Mouse (Mus musculus) neural tube, embryonic 14.5 days (tissue): ENCODE results near the gene Nkx2-5. TPM values are rescaled to one million over a fixed set of nuclear protein-coding genes. Genes with fewer than 3 reads are reported as not detected.

Experiments
- ATAC-seq: fragments of 200-750 bp; cut with Nextera tagmentation; 2 replicates; pipeline ENCODE4 v1.8.0; 2017; ENCODE audit warnings: low read depth, mild to moderate bottlenecking, moderate TSS enrichment, moderate library complexity
- H3K27ac ChIP-seq: fragments of 300-500 bp; sonication (generic); 2 replicates; pipeline ENCODE4 v1.5.1; 2014; ENCODE audit warnings: low read depth, mild to moderate bottlenecking, control low read depth, low read length, moderate library complexity, mixed read lengths
- H3K27me3 ChIP-seq: fragments of 300-500 bp; sonication (generic); 2 replicates; pipeline ENCODE4 v1.6.1; 2014; ENCODE audit warnings: low read length; ENCODE audit not compliant: control insufficient read depth, insufficient read depth
- H3K36me3 ChIP-seq: fragments of 300-500 bp; sonication (generic); 2 replicates; pipeline ENCODE4 v1.6.1; 2014; ENCODE audit warnings: low read length, mixed read lengths; ENCODE audit not compliant: control insufficient read depth, insufficient read depth
- H3K4me1 ChIP-seq: fragments of 300-500 bp; sonication (generic); 2 replicates; pipeline ENCODE4 v1.6.1; 2014; ENCODE audit warnings: low read length; ENCODE audit not compliant: control insufficient read depth, insufficient read depth
- H3K4me2 ChIP-seq: fragments of 300-500 bp; sonication (generic); 2 replicates; pipeline ENCODE4 v1.6.1; 2014; ENCODE audit warnings: mild to moderate bottlenecking, low read depth, low read length, control low read depth
- H3K4me3 ChIP-seq: fragments of 300-500 bp; sonication (generic); 2 replicates; pipeline ENCODE4 v1.5.1; 2014; ENCODE audit warnings: low read depth, low read length, control low read depth, mixed read lengths
- H3K9ac ChIP-seq: fragments of 300-500 bp; sonication (generic); replicated peaks from 2 replicates; pipeline ENCODE4 v1.6.1; 2014; ENCODE audit warnings: low read depth, mild to moderate bottlenecking, control low read depth, low read length, mixed read lengths
- H3K9me3 ChIP-seq: fragments of 300-500 bp; sonication (generic); 2 replicates; pipeline ENCODE4 v1.6.1; 2016; ENCODE audit warnings: low read length; ENCODE audit not compliant: control insufficient read depth
- WGBS: fragments of 180-500 bp; shearing (Covaris S2); extraction: QIAGEN DNeasy Blood & Tissue Kit; methylation state at CpG from one replicate; pipeline ENCODE4 v1.1.7; 2014; 5-methylcytosine and 5-hydroxymethylcytosine counted together
- polyA plus RNA-seq: library from polyadenylated mRNA; unstranded; fragments of >200 nt; fragmentation: Nextera tagmentation; extraction: Ambion mirVana; gene quantifications from 2 replicates; pipeline ENCODE4 v1.2.1, GENCODE M21; 2014

Nkx2-5 gene
- polyA plus RNA-seq, 1 experiment from 2014 or later: not detected

DNA sequence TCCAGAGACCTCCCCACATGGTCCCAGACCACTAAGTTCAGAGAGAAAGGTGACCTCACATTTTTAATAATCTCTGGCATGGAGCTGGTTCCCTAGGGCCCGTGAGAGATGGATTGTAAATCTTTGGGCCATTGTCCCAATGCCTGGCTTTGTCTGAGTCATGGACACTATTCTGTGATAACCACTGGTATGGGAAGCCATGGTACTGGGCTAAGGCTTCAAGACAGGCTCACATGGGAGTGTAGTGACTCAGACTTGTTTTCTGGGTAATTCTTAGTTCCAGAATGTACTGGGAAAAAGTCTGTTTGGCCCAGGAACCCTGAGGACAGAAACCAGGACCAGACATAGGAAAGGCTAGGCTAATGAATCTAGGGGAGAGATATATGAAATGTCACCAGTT lies 37.9 kb upstream of the Nkx2-5 start:
- 48% methylated on average over 1 of the region's 1 CpGs for WGBS
- H3K27me3 ChIP-seq: no peaks in the 10 kb centered on the region
- no peaks in the 10 kb centered on the region for H3K9me3 ChIP-seq
- H3K4me2 ChIP-seq: no peak overlapping the region
- H3K9ac ChIP-seq: no peak overlapping the region
- ATAC-seq: no peak
- H3K36me3 ChIP-seq: no peaks in the 10 kb centered on the region
- no peak overlapping the region for H3K27ac ChIP-seq
- H3K4me1 ChIP-seq: peaks cover 11% of the 10 kb centered on the region
- no peak overlapping the region for H3K4me3 ChIP-seq

DNA sequence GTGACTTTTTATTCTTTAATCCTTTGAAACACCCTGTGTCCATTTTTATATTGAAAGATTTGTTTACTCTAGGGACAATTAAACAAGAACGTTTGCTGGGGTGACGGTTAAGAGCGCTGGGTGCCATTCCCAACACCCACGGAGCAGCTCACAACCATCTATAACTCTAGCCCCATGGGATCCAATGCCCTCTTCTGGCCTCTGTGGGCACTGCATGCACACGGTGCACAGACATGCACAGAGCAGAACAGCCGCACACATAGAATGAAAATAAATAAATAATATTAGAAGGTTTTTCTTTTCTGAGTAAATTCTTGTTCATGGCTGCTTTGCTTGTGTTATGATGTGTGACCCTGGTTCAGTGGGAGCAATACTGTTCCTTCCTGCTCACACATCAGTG lies 34.4 kb upstream of the Nkx2-5 start:
- no peaks in the 10 kb centered on the region for H3K27me3 ChIP-seq
- 88% methylated on average over 6 of the region's 6 CpGs for WGBS
- no peak overlapping the region for H3K9ac ChIP-seq
- ATAC-seq: no peak
- H3K4me1 ChIP-seq: no peaks in the 10 kb centered on the region
- H3K4me3 ChIP-seq: no peak overlapping the region
- no peak overlapping the region for H3K27ac ChIP-seq
- H3K9me3 ChIP-seq: no peaks in the 10 kb centered on the region
- no peaks in the 10 kb centered on the region for H3K36me3 ChIP-seq
- no peak overlapping the region for H3K4me2 ChIP-seq

DNA sequence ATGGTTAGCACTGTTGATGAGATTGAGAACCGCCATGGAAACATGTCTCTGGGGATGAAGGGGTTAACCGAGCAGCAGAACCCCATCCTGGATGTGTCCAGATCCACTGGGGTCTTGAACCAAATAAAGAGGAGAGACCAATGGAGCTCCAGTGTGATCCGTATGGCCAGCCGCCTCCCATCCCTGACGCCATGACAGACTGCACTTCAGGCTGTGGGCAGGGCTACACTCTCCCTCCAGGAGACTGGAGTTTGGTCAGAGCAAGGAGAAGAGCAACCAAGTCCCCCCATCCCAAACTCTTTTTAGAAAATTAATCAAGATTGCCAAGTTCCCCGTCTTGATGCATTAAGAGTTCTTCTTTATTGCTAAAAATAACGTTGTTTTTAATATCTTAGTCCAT lies 33.1 kb upstream of the Nkx2-5 start:
- Histone ChIP-seq H3K36me3 (no peaks in the 10 kb centered on the region), H3K4me2 (no peak overlapping the region), H3K27ac (no peak overlapping the region), H3K9ac (no peak overlapping the region), H3K9me3 (no peaks in the 10 kb centered on the region), H3K27me3 (no peaks in the 10 kb centered on the region), H3K4me3 (no peak overlapping the region), H3K4me1 (no peaks in the 10 kb centered on the region)
- 84% methylated on average over 7 of the region's 7 CpGs for WGBS
- no peak for ATAC-seq

DNA sequence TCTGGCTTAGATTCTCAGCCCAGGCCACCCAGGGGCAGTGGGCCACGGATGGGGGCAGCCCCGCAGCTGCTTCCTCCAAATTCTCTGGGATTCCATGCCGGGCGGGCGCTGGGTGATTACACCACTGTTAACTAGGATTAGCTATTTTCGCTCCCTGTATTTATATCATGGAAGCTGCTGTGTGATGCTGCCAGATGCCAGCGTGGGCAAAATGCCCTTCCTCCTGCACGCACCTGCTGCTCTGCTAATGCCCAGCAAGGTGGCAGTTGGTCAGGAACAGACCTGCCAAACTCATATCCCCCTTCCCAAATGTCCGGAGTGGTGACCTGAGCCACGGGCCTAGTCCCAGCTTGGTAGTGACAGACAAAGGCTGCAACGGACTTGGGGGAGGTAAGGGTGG lies 29.7 kb upstream of the Nkx2-5 start:
- 80% methylated on average over 11 of the region's 11 CpGs for WGBS
- Histone ChIP-seq H3K4me1 (no peaks in the 10 kb centered on the region), H3K9me3 (no peaks in the 10 kb centered on the region), H3K27me3 (no peaks in the 10 kb centered on the region), H3K4me3 (no peak overlapping the region), H3K9ac (no peak overlapping the region), H3K4me2 (no peak overlapping the region), H3K27ac (no peak overlapping the region), H3K36me3 (no peaks in the 10 kb centered on the region)
- ATAC-seq: no peak

DNA sequence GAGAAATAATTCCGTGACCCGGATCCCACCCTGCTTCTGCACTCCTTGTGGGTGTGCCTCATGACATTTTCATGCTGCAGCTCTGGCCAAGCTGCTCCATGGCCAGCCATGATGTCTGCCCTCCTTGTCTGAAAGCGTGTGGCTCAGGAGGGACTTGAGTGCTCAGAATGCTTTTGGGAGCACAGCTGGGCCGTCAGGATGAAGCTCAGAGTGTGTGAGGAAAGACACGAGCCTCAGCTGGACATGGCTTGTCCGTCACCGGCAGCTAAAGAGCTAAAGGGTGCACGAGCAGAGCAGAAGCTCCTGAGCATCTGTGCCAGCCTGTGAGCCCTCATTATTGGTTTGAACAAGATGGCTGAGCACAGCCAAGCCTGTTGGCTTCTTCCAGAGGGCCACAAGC lies 28.7 kb upstream of the Nkx2-5 start:
- Histone ChIP-seq H3K4me1 (no peaks in the 10 kb centered on the region), H3K36me3 (no peaks in the 10 kb centered on the region), H3K27me3 (no peaks in the 10 kb centered on the region), H3K27ac (no peak overlapping the region), H3K9me3 (no peaks in the 10 kb centered on the region), H3K9ac (no peak overlapping the region), H3K4me3 (no peak overlapping the region), H3K4me2 (no peak overlapping the region)
- WGBS: 79% methylated on average over 8 of the region's 8 CpGs
- no peak for ATAC-seq

DNA sequence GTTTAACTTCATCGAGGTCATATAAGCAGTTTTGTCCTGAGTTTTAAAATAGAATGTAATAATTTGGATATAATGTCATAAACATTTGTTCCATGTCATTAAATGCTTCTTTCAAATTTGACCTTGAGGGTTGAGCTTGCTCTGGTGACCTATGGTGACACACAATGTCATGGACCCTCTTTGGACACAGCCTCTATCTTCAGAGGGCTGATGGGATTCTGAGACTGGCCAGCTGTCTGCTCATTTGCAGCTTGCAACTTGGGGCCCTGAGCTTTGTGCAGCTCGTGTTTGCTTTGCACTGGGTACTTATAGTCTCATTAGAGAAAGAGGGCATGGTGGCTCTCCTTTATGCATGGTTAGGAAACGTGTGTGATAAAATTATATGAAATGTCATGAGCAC lies 28.1 kb upstream of the Nkx2-5 start:
- 76% methylated on average over 3 of the region's 3 CpGs for WGBS
- H3K9ac ChIP-seq: no peak overlapping the region
- ATAC-seq: no peak
- H3K4me3 ChIP-seq: no peak overlapping the region
- no peaks in the 10 kb centered on the region for H3K9me3 ChIP-seq
- H3K4me2 ChIP-seq: no peak overlapping the region
- no peaks in the 10 kb centered on the region for H3K36me3 ChIP-seq
- H3K27ac ChIP-seq: no peak overlapping the region
- H3K4me1 ChIP-seq: no peaks in the 10 kb centered on the region
- H3K27me3 ChIP-seq: no peaks in the 10 kb centered on the region

DNA sequence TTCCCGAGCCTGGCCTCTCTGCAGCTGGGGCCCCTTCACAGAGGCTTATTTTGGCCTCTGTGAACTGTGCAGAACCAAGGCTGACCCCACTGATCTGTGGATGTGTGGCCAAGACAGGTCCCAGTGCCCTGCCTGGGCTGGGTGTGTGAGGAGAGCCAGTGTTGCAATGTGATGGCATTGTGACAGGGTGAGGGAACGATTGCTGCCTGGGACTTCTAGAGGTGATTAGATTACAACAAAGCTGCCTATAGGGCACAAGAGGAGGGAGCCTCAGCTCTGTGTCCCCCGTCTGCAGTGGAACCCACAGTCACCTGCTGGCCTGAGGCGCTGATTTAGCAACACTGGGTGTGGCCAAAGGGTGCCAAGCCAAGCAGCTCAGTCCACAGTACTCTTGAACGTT lies 23.9 kb upstream of the Nkx2-5 start:
- no peaks in the 10 kb centered on the region for H3K27me3 ChIP-seq
- H3K9ac ChIP-seq: no peak overlapping the region
- no peaks in the 10 kb centered on the region for H3K36me3 ChIP-seq
- no peak overlapping the region for H3K4me3 ChIP-seq
- H3K9me3 ChIP-seq: no peaks in the 10 kb centered on the region
- ATAC-seq: no peak
- 43% methylated on average over 5 of the region's 5 CpGs for WGBS
- no peaks in the 10 kb centered on the region for H3K4me1 ChIP-seq
- H3K27ac ChIP-seq: no peak overlapping the region
- H3K4me2 ChIP-seq: no peak overlapping the region

DNA sequence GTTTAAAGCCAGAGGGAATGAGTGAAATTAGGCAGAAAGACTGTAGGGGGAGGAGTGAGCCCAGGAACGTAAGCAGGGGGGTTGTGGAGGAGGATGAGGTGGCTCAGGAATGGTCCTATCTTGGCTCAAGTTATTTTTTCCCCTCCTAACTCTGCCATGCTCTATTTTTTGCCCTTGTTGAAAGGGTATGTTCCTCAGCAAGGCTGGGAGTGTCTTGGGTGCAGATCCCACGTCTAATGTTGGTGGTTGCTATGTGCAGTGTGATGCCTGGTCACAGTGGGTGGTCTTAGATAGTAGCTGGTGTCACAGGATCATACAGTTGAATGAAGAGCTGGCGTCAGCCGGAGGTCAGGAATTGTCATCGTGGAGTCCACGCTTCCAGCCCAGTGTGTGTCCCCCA lies 20.3 kb upstream of the Nkx2-5 start:
- no peaks in the 10 kb centered on the region for H3K36me3 ChIP-seq
- no peaks in the 10 kb centered on the region for H3K27me3 ChIP-seq
- no peak overlapping the region for H3K4me3 ChIP-seq
- ATAC-seq: no peak
- H3K4me2 ChIP-seq: no peak overlapping the region
- H3K9ac ChIP-seq: no peak overlapping the region
- no peak overlapping the region for H3K27ac ChIP-seq
- WGBS: 70% methylated on average over 6 of the region's 6 CpGs
- H3K9me3 ChIP-seq: no peaks in the 10 kb centered on the region
- no peaks in the 10 kb centered on the region for H3K4me1 ChIP-seq

DNA sequence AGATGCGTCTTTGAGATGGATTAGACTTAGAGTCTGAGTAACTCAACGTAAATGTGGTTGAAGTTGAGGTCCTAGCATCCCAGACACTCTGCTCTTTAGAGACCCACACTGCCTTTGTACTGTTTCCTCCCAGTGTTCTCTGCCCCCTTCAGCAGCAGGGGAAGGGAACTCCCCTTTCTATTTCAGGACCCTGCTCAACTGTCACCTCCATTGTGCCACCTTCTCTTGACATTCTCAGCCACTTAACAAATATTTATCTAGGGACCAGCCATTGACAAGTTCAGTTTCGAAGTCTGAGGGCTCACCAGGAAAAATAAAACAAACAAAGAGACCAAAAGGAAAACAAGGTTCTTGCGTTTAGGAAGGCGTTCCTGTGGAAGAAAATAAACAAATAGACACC lies 19.5 kb upstream of the Nkx2-5 start:
- H3K4me3 ChIP-seq: no peak overlapping the region
- no peaks in the 10 kb centered on the region for H3K36me3 ChIP-seq
- no peaks in the 10 kb centered on the region for H3K9me3 ChIP-seq
- ATAC-seq: no peak
- H3K4me1 ChIP-seq: no peaks in the 10 kb centered on the region
- H3K27me3 ChIP-seq: no peaks in the 10 kb centered on the region
- no peak overlapping the region for H3K9ac ChIP-seq
- WGBS: 67% methylated on average over 5 of the region's 5 CpGs
- no peak overlapping the region for H3K27ac ChIP-seq
- H3K4me2 ChIP-seq: no peak overlapping the region

DNA sequence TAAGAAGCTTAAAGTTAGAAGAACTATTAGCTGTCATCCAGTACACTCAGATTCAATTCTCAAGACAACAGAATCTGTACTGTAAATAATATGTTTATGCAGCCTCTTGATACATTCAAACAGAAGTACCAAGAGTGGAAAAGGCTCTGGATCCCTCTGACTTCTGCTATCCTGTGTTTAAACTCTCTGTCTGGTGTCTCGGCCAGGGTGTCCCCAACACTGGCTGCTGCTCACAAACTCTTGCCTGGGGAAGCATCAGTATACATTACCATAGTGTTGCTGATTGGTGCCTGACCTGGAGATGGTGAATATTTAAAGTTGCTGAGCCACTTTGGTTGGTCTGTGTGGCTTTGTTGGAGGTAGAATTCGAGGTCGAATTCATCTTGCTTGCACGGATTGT lies 17.0 kb upstream of the Nkx2-5 start:
- Histone ChIP-seq H3K27me3 (peaks cover 14% of the 10 kb centered on the region), H3K9ac (no peak overlapping the region), H3K36me3 (no peaks in the 10 kb centered on the region), H3K4me1 (no peaks in the 10 kb centered on the region), H3K27ac (no peak overlapping the region), H3K9me3 (no peaks in the 10 kb centered on the region), H3K4me3 (no peak overlapping the region), H3K4me2 (no peak overlapping the region)
- no peak for ATAC-seq
- 68% methylated on average over 4 of the region's 4 CpGs for WGBS
